Mouse (Mus musculus) heart, postnatal 25 days (tissue): ENCODE measurements around the gene Itga7. TPM values are rescaled to one million over a fixed set of nuclear protein-coding genes. Genes with fewer than 3 reads are reported as not detected.

Experiments used
- DNase-seq: peaks from one replicate; pipeline ENCODE4 v3.0.0; 2022; ENCODE audit warnings: low spot score
- intact Hi-C: fragments of 180-260 bp; cut with DNase I; formaldehyde crosslinking; loops from one replicate; pipeline ENCODE4 v1.15.1; 2025
- total RNA-seq, 2 experiments: library from RNA; stranded (reverse); gene quantifications; 2 replicates each; pipeline ENCODE4 v1.2.3; 2021

Gene Itga7
- total RNA-seq, 2 experiments from 2014 or later: 165 to 176 TPM

- intact Hi-C loops: loop anchor here (5.0 kb wide), 1 partner anchor 1903 kb away; no protein-coding TSS in a partner anchor
- no peak for DNase-seq
Observed at GRCm38 (mm10) chr10:128929638-128930378, 3.8 kb upstream of the Itga7 start.

DNA sequence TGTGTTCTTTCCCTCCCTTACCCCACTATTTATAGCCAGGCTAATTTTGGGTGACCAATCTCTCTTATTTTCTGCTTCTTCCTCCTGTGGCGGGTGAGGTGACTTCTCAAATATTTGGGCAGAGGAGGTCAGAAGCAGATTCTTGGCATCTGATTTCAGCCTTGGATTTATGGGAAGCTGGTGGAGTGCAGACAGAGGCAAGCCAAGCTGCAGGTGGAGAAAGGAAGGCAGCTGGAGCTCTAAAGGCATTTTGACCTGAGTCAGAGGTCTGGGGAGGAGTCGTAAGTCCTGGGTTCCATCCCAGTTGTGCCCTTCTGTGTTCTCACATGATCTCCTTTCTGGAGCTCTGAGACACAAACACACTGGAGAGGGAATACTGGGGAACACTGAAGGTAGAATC lies 2.2 kb upstream of the Itga7 start:
- no peak for DNase-seq

GRCm38 (mm10) chr10:128933976-128934721 lies 531 bp downstream of the Itga7 start:
- intact Hi-C loops: loop anchor here (5.0 kb wide), 1 partner anchor 1907 kb away; no protein-coding TSS in a partner anchor
- DNase-seq: no peak

More for the DNA sequence above, 2.2 kb upstream of the Itga7 start:
- intact Hi-C loops: loop anchor here (5.0 kb wide), 1 partner anchor 1904 kb away; no protein-coding TSS in a partner anchor

DNA sequence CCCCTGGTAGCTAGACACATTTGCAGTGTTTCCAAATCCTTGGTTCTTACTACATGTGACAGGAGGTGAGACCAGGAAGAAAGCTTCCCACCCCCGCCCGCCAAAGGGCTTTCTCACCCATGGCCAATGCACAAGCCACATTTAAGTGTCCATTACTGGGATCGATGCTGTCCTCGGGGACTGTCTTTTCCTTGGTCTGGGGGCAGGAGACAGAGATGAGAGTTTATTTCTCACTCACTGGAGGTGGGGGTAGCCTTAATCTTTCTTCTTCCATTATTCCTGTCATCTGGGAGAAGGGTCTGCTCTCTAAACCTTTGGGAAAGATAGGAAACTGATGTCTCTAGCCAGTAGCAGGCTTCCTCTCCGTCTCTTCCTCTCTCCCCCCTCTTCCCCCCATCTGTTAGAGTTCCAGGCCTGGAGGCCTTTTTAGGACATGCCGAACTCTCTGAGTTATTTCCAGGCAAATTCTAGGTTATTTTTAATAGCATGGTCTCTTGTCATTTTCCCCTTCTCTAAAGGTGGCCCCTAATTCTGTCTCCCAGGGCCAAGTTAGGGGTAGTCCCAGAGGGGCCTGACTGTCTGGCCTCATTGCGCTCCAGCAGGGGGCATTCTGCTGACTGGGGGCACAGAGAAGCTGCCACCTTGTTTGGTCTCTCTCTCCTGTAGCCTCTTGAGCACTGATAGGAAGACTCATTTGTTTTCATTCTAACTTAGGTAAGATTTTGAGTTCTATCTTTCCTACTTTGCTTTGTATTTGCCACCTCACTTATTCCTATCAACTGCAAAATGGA lies 1.6 kb downstream of the Itga7 start:
- DNase-seq: no peak
- intact Hi-C loops: loop anchor here (5.0 kb wide), 1 partner anchor 1908 kb away; no protein-coding TSS in a partner anchor

GRCm38 (mm10) chr10:128935826-128936440 lies 2.3 kb downstream of the Itga7 start:
- intact Hi-C loops: no loop called here
- peak; percentile 48 for DNase-seq

GRCm38 (mm10) chr10:128937756-128938390 lies 4.3 kb downstream of the Itga7 start:
- intact Hi-C loops: loop anchor here (2.0 kb wide), 1 partner anchor 15 kb away; the partner anchor contains the start of gene Rdh5
- no peak for DNase-seq

- intact Hi-C loops: loop anchor here (2.0 kb wide), 1 partner anchor 16 kb away; the partner anchor contains the start of gene Rdh5
- DNase-seq: peak; percentile 51
Observed at GRCm38 (mm10) chr10:128938457-128938856, 4.8 kb downstream of the Itga7 start.

GRCm38 (mm10) chr10:128938974-128939373 lies 5.4 kb downstream of the Itga7 start:
- DNase-seq: no peak
- intact Hi-C loops: loop anchor here (2.0 kb wide), 1 partner anchor 16 kb away; the partner anchor contains the start of gene Rdh5

DNA sequence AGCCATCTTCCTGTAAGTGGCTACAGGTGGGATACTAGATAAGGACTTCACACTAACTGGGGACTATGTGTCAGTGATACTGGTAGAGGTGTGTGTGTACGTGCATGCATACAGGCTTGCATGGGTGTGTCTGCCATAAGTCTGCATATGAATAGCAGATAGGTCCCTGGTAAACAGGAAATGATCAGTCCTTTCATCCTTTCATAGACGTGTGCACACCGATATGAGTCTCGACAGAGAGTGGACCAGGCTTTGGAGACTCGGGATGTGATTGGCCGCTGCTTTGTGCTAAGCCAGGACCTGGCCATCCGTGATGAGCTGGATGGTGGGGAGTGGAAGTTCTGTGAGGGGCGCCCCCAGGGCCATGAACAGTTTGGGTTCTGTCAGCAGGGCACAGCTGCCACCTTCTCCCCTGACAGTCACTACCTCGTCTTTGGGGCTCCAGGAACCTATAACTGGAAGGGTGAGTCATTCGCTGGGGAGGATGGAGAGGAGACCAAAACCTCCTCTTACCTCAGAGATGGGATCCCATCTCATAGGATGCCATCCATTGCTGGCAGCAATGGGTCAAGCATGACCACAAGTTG lies 7.0 kb downstream of the Itga7 start:
- no peak for DNase-seq
- intact Hi-C loops: no loop called here

DNA sequence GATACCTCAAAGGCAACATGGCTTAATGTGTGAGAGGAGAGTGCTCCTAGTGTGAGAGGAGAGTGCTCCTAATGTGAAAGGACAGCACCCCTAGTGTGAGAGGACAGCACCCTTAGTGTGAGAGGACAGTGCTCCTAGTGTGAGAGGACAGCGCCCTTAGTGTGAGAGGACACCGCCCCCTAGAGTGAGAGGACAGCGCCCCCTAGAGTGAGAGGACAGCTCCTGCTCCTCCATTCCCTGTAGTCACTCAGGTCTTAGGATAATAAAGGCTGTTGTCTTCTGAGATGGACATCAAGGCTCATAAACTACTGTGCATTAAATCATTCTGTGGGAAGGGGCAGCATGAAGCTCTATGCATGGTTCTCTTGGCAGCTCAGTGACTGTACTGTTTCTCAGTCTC lies 12.1 kb downstream of the Itga7 start:
- intact Hi-C loops: loop anchor here (5.0 kb wide), 1 partner anchor 33 kb away; no protein-coding TSS in a partner anchor

GRCm38 (mm10) chr10:128947496-128947895 lies 13.9 kb downstream of the Itga7 start:
- DNase-seq: no peak
- intact Hi-C loops: loop anchor here (5.0 kb wide), 1 partner anchor 35 kb away; no protein-coding TSS in a partner anchor

More for the DNA sequence above, 12.1 kb downstream of the Itga7 start:
- no peak for DNase-seq

DNA sequence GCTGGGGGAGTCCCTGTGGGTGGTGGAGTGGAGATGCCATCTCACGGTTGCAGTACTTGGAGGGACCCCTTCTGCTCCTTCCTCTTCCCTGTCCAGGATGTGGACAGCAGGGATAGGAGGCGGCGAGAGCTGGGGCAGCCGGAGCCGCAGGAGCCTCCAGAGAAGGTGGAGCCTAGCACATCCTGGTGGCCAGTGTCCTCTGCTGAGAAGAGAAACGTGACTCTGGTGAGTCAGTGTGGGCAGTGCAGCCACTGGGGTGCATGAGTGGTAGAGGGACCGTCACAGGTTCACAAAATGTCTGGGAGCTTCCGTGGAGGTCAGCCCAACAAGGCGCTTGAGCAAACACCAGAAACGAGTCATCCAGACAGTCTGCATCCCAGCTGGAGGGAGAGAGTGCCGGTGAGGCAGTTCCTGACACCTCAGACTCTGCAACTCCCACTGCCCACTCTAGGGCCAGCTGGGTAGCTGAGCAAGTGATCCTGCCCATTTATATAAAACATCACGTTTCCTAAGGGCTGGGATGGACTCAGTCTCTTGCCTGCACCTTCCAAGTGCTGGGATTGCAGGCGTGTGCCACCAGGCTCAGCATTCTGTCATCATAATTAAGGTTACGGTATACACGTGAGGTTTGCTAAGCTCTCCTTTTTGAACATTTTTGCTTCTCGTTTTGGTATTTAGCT lies 16.7 kb downstream of the Itga7 start:
- DNase-seq: no peak
- intact Hi-C loops: no loop called here

- DNase-seq: no peak
- intact Hi-C loops: no loop called here
Observed at GRCm38 (mm10) chr10:128958340-128958739, 24.7 kb downstream of the Itga7 start.

- intact Hi-C loops: no loop called here
- DNase-seq: no peak
Observed at GRCm38 (mm10) chr10:128960142-128960541, 26.5 kb downstream of the Itga7 start.

- no peak for DNase-seq
- intact Hi-C loops: no loop called here
Observed at GRCm38 (mm10) chr10:128960590-128961584, 27.3 kb downstream of the Itga7 start, which contains the start of gene Mettl7b. TSS of gene Mettl7b (minus strand) at chr10:128960988.

GRCm38 (mm10) chr10:128964961-128965360 lies 31.3 kb downstream of the Itga7 start:
- DNase-seq: no peak
- intact Hi-C loops: no loop called here

- no peak for DNase-seq
- intact Hi-C loops: no loop called here
Observed at GRCm38 (mm10) chr10:128965871-128966270, 32.3 kb downstream of the Itga7 start.
